Mouse (Mus musculus): ENCODE data around the gene Apba1. TPM values are rescaled to one million over a fixed set of nuclear protein-coding genes. Genes with fewer than 3 reads are reported as not detected.

Gene Apba1
- polyA plus RNA-seq, 1 experiment from 2014 or later, result 0.30 TPM

DNA sequence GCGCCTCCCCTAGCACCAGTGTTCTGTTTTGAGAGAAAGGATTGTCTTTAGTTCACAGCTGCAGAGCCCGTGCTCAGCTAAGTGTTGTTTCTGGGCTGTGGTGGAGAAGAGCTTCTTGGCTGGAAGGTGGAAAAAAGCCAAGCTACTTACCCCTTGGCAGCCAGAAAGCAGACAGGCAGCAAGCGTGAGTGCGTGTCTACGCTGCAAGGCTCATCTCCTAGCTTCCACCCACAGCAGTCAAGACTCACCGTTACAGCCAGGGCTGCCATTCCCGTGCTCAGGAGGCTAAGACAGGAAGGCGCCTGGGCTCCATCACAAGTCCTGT, 161.5 kb downstream of the Apba1 start:
- no peak for ATAC-seq (replicated peaks; ENCODE audit: extremely low read depth, insufficient read depth, low FRiP score)
- Histone ChIP-seq H3K9ac (ENCODE audit: low read length) (no peak overlapping the region), H3K27me3 (ENCODE audit: control insufficient read depth, insufficient read depth, low read length) (no peaks in the 10 kb centered on the region), H3K27ac (ENCODE audit: low read length) (no peak overlapping the region), H3K36me3 (ENCODE audit: control insufficient read depth, insufficient read depth) (no peaks in the 10 kb centered on the region), H3K4me2 (ENCODE audit: low read depth, low read length) (no peak overlapping the region), H3K4me1 (ENCODE audit: control insufficient read depth, insufficient read depth, low read length) (no peaks in the 10 kb centered on the region), H3K4me3 (ENCODE audit: low read length) (no peak overlapping the region), H3K9me3 (replicated peaks; ENCODE audit: control insufficient read depth, low read length) (no peaks in the 10 kb centered on the region)
- WGBS, result 76% methylated on average over 8 of the region's 8 CpGs

DNA sequence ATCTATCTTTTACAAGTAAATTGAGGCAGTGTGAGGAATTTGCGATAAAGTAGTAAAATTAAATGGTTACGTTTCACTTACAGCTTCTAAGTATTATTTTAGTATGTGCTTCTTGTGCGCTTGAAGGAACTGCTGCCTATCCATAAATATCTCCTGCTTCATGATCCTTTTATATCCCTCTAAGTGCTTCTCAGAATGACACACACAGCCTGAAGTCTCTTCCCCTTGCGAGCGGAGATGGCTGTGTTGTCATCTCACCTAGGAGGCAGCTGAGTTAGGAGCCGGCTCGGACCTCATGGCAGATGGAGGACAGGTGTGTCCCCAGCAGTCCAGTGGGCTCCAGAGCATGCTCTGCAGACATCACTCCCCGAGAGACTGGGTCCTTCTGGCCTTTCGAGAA, 163.9 kb downstream of the Apba1 start:
- H3K9me3 ChIP-seq (replicated peaks; ENCODE audit: control insufficient read depth, low read length), result no peaks in the 10 kb centered on the region
- no peaks in the 10 kb centered on the region for H3K27me3 ChIP-seq (ENCODE audit: control insufficient read depth, insufficient read depth, low read length)
- no peak for ATAC-seq (replicated peaks; ENCODE audit: extremely low read depth, insufficient read depth, low FRiP score)
- no peak overlapping the region for H3K4me3 ChIP-seq (ENCODE audit: low read length)
- no peaks in the 10 kb centered on the region for H3K36me3 ChIP-seq (ENCODE audit: control insufficient read depth, insufficient read depth)
- 75% methylated on average over 9 of the region's 9 CpGs for WGBS
- no peak overlapping the region for H3K27ac ChIP-seq (ENCODE audit: low read length)
- no peak overlapping the region for H3K4me2 ChIP-seq (ENCODE audit: low read depth, low read length)
- no peak overlapping the region for H3K9ac ChIP-seq (ENCODE audit: low read length)
- H3K4me1 ChIP-seq (ENCODE audit: control insufficient read depth, insufficient read depth, low read length), result no peaks in the 10 kb centered on the region

- H3K27me3 ChIP-seq (ENCODE audit: control insufficient read depth, insufficient read depth, low read length), result no peaks in the 10 kb centered on the region
- no peak overlapping the region for H3K4me2 ChIP-seq (ENCODE audit: low read depth, low read length)
- H3K9ac ChIP-seq (ENCODE audit: low read length), result no peak overlapping the region
- H3K9me3 ChIP-seq (replicated peaks; ENCODE audit: control insufficient read depth, low read length), result no peaks in the 10 kb centered on the region
- H3K36me3 ChIP-seq (ENCODE audit: control insufficient read depth, insufficient read depth), result no peaks in the 10 kb centered on the region
- H3K4me1 ChIP-seq (ENCODE audit: control insufficient read depth, insufficient read depth, low read length), result no peaks in the 10 kb centered on the region
- WGBS, result 77% methylated on average over 6 of the region's 6 CpGs
- H3K27ac ChIP-seq (ENCODE audit: low read length), result no peak overlapping the region
- no peak for ATAC-seq (replicated peaks; ENCODE audit: extremely low read depth, insufficient read depth, low FRiP score)
- no peak overlapping the region for H3K4me3 ChIP-seq (ENCODE audit: low read length)
These were observed 165.4 kb downstream of the Apba1 start for GRCm38 (mm10) chr19:23924057-23924456.

DNA sequence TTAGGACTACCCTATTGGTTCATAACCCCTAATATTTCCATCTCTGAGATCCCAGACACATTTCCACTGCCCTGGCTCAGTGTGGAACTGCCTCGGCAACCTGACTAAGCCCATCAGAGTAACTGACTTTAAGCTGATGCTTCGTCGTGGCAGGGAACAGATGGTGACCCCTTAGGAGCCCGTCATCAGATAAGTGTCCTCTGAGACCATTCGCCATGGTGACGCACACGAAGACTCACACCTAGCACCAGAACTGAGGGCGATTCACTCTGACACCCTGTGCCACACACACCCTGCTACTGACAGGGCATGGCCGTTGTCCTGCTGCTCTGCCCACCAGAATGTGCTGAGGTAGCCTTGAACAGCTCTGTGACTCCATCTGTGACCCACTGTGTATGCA, 166.1 kb downstream of the Apba1 start:
- Histone ChIP-seq H3K9me3 (replicated peaks; ENCODE audit: control insufficient read depth, low read length) (no peaks in the 10 kb centered on the region), H3K4me1 (ENCODE audit: control insufficient read depth, insufficient read depth, low read length) (no peaks in the 10 kb centered on the region), H3K4me2 (ENCODE audit: low read depth, low read length) (no peak overlapping the region), H3K36me3 (ENCODE audit: control insufficient read depth, insufficient read depth) (no peaks in the 10 kb centered on the region), H3K4me3 (ENCODE audit: low read length) (no peak overlapping the region), H3K27ac (ENCODE audit: low read length) (no peak overlapping the region), H3K9ac (ENCODE audit: low read length) (no peak overlapping the region), H3K27me3 (ENCODE audit: control insufficient read depth, insufficient read depth, low read length) (no peaks in the 10 kb centered on the region)
- 71% methylated on average over 9 of the region's 9 CpGs for WGBS
- ATAC-seq (replicated peaks; ENCODE audit: extremely low read depth, insufficient read depth, low FRiP score), result no peak

GRCm38 (mm10) chr19:23925541-23925940, 166.9 kb downstream of the Apba1 start:
- Histone ChIP-seq H3K4me1 (ENCODE audit: control insufficient read depth, insufficient read depth, low read length) (no peaks in the 10 kb centered on the region), H3K27ac (ENCODE audit: low read length) (no peak overlapping the region), H3K4me3 (ENCODE audit: low read length) (no peak overlapping the region), H3K36me3 (ENCODE audit: control insufficient read depth, insufficient read depth) (no peaks in the 10 kb centered on the region), H3K27me3 (ENCODE audit: control insufficient read depth, insufficient read depth, low read length) (no peaks in the 10 kb centered on the region), H3K9me3 (replicated peaks; ENCODE audit: control insufficient read depth, low read length) (no peaks in the 10 kb centered on the region), H3K9ac (ENCODE audit: low read length) (no peak overlapping the region), H3K4me2 (ENCODE audit: low read depth, low read length) (no peak overlapping the region)
- WGBS, result 85% methylated on average over 5 of the region's 5 CpGs
- ATAC-seq (replicated peaks; ENCODE audit: extremely low read depth, insufficient read depth, low FRiP score), result no peak

GRCm38 (mm10) chr19:23930826-23931225, 172.1 kb downstream of the Apba1 start:
- no peak overlapping the region for H3K4me3 ChIP-seq (ENCODE audit: low read length)
- WGBS, result 94% methylated on average over 5 of the region's 5 CpGs

DNA sequence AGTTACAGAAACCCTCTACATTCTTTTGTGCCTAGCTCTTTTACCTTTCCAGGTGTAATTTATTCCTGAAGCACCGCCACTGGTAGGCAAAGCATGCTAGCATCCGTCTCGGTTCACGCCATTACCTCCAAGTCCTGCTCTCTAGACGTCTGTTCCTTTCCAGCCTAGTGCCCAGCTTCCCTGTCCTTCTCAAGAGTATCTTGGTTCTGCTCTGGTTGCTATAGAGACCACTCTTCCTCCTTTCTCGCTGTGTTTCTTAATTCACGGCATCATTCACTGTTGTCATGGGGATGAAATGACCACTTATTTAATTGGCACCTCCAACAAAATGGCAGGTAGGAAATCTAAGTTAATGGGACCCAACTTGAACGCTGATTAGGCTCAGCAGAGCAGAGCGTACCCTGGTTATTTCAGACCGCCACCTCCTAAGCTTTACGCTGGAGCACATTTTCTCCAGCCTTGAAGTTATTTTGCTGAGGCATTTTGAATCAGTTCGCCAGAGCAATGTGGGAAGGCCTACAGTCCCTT, 182.8 kb downstream of the Apba1 start:
- H3K4me1 ChIP-seq (ENCODE audit: control insufficient read depth, insufficient read depth, low read length), result 0 out of 2 replicates have a peak, but pooled peaks cover 2% of the 10 kb centered on the region
- H3K4me2 ChIP-seq (ENCODE audit: low read depth, low read length), result no peak overlapping the region
- no peaks in the 10 kb centered on the region for H3K27me3 ChIP-seq (ENCODE audit: control insufficient read depth, insufficient read depth, low read length)
- WGBS, result 86% methylated on average over 12 of the region's 12 CpGs
- H3K9me3 ChIP-seq (replicated peaks; ENCODE audit: control insufficient read depth, low read length), result no peaks in the 10 kb centered on the region
- no peaks in the 10 kb centered on the region for H3K36me3 ChIP-seq (ENCODE audit: control insufficient read depth, insufficient read depth)
- no peak for ATAC-seq (replicated peaks; ENCODE audit: extremely low read depth, insufficient read depth, low FRiP score)
- no peak overlapping the region for H3K9ac ChIP-seq (ENCODE audit: low read length)
- no peak overlapping the region for H3K4me3 ChIP-seq (ENCODE audit: low read length)
- H3K27ac ChIP-seq (ENCODE audit: low read length), result no peak overlapping the region

More at GRCm38 (mm10) chr19:23930826-23931225, 172.1 kb downstream of the Apba1 start:
- no peak overlapping the region for H3K27ac ChIP-seq (ENCODE audit: low read length)
- H3K4me2 ChIP-seq (ENCODE audit: low read depth, low read length), result no peak overlapping the region
- no peak for ATAC-seq (replicated peaks; ENCODE audit: extremely low read depth, insufficient read depth, low FRiP score)
- H3K27me3 ChIP-seq (ENCODE audit: control insufficient read depth, insufficient read depth, low read length), result no peaks in the 10 kb centered on the region
- H3K36me3 ChIP-seq (ENCODE audit: control insufficient read depth, insufficient read depth), result no peaks in the 10 kb centered on the region
- no peaks in the 10 kb centered on the region for H3K4me1 ChIP-seq (ENCODE audit: control insufficient read depth, insufficient read depth, low read length)
- H3K9me3 ChIP-seq (replicated peaks; ENCODE audit: control insufficient read depth, low read length), result peaks cover 6% of the 10 kb centered on the region; the same call in 1 of the 2 replicates
- H3K9ac ChIP-seq (ENCODE audit: low read length), result no peak overlapping the region

DNA sequence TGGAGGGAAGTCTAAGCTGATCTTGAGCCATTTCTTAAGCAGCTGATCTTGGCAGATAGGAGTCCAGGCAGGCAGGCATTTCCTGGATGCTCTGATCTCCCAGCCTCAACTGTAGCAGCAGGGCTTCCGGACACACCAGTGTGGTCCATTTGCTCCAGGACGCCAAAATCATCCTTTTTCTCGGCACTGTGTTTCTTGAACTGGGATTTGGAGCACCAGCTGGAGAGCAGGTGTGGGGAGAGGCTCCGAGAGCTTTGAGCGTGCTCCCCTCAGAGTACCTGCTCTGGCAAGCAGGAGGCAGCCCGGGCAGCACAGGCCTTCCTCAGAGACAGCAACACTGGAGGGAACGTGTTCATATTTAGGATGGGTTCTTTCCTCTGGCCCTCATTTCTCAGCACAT, 184.2 kb downstream of the Apba1 start:
- 80% methylated on average over 7 of the region's 7 CpGs for WGBS
- 0 out of 2 replicates have a peak, but pooled peaks cover 2% of the 10 kb centered on the region for H3K4me1 ChIP-seq (ENCODE audit: control insufficient read depth, insufficient read depth, low read length)
- no peak overlapping the region for H3K4me2 ChIP-seq (ENCODE audit: low read depth, low read length)
- no peak overlapping the region for H3K27ac ChIP-seq (ENCODE audit: low read length)
- H3K4me3 ChIP-seq (ENCODE audit: low read length), result no peak overlapping the region
- H3K9ac ChIP-seq (ENCODE audit: low read length), result no peak overlapping the region
- H3K9me3 ChIP-seq (replicated peaks; ENCODE audit: control insufficient read depth, low read length), result no peaks in the 10 kb centered on the region
- no peak for ATAC-seq (replicated peaks; ENCODE audit: extremely low read depth, insufficient read depth, low FRiP score)
- no peaks in the 10 kb centered on the region for H3K36me3 ChIP-seq (ENCODE audit: control insufficient read depth, insufficient read depth)
- H3K27me3 ChIP-seq (ENCODE audit: control insufficient read depth, insufficient read depth, low read length), result no peaks in the 10 kb centered on the region

- Histone ChIP-seq H3K4me3 (ENCODE audit: low read length) (no peak overlapping the region), H3K27ac (ENCODE audit: low read length) (no peak overlapping the region), H3K27me3 (ENCODE audit: control insufficient read depth, insufficient read depth, low read length) (no peaks in the 10 kb centered on the region), H3K4me2 (ENCODE audit: low read depth, low read length) (no peak overlapping the region), H3K9me3 (replicated peaks; ENCODE audit: control insufficient read depth, low read length) (no peaks in the 10 kb centered on the region), H3K4me1 (ENCODE audit: control insufficient read depth, insufficient read depth, low read length) (0 out of 2 replicates have a peak, but pooled peaks cover 2% of the 10 kb centered on the region), H3K36me3 (ENCODE audit: control insufficient read depth, insufficient read depth) (no peaks in the 10 kb centered on the region), H3K9ac (ENCODE audit: low read length) (no peak overlapping the region)
- ATAC-seq (replicated peaks; ENCODE audit: extremely low read depth, insufficient read depth, low FRiP score), result no peak
- 77% methylated on average over 6 of the region's 6 CpGs for WGBS
These were observed 187.5 kb downstream of the Apba1 start for GRCm38 (mm10) chr19:23946026-23946685.

Data from heart, embryonic 16.5 days (tissue).